Mouse (Mus musculus) CD4-positive naive resting alpha-beta T cell, adult 57 days (primary cell): ENCODE measurements around the gene Rpl15. TPM values are rescaled to one million over a fixed set of nuclear protein-coding genes. Genes with fewer than 3 reads are reported as not detected.

Source experiments
- total RNA-seq: library from RNA; stranded (reverse); gene quantifications from one replicate; pipeline ENCODE4 v1.2.4, GENCODE M21; 2023

The Rpl15 gene
- total RNA-seq = 1,838 TPM

DNA sequence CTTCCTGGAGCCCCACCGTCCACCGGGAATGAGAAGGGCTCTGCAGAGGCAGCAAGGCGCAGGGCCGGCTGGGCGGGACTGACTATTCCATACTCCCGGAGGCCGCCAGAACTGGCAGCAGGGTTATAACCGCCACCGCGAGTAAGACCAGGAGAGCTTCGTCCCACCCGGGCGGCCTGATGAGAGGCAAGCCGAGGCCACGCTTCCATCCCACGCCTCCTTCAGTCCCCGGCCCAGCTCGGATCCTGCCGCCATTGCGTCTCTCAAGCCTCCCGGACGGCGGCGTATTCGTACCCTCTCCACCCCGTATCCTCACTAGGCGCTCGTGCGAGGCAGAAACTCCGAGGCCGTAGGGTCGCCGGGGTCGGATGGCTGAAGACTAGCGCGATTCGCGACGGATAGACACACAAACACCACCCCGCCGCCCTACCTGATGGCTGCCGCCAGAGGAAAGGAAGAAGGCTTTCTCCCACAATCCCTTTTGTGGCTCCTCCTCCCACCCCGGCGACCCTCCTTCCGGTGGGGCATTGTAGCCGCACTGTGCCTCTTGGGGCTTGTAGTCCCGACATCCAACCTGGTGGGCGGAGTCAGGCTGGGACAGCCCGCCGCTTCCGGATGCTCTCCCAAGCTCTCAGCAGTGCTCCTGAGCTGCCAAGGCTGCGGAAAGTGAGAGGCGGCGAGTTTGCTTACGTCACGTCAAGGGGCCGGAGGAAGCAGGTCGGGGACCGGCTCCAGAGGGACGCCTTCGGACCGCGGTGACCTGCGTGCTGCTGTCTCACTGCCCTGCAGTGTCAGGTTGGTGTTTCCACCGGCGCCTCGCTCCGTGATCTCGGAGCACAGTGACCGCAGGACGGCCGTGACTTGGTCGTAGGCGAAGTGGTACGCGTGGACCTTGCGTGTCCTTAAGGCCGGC, at the start of gene Rpl15, which contains the start of gene Nkiras1:
Gene Rpl15 (minus strand): TSS at position 863 of the 913 bp plus-strand sequence.
Gene Nkiras1 (plus strand): TSS at position 608 of the 913 bp plus-strand sequence.

GRCm38 (mm10) chr14:18238750-18239731, 32.1 kb downstream of the Rpl15 start, which contains the start of gene Nr1d2:
Gene Nr1d2, minus strand, starts transcription at chr14:18239127.

Other genes with a start within 250 kb of the Rpl15 start
- 105 TPM for gene Nr1d2, start 32.3 kb downstream of the Rpl15 start, total RNA-seq
- gene Nkiras1, start 255 bp downstream of the Rpl15 start, total RNA-seq = 19.1 TPM
- 71.4 TPM for gene Ube2e1, start 60.5 kb upstream of the Rpl15 start, total RNA-seq